Mouse (Mus musculus) left cerebral cortex, adult 8-10 months (tissue): ENCODE measurements around the gene Syndig1. TPM values are rescaled to one million over a fixed set of nuclear protein-coding genes. Genes with fewer than 3 reads are reported as not detected.

Experiments
- DNase-seq, 2 experiments: peaks; one replicate each; pipeline ENCODE4 v3.0.0; 2022; ENCODE audit warnings: low spot score in 2 of 2
- total RNA-seq, 4 experiments: library from RNA; stranded (reverse); gene quantifications; 2 replicates each; pipeline ENCODE4 v1.2.4; 2022

Gene Syndig1
- total RNA-seq: 10 to 100 TPM; 53.9 to 58.9 (median 57.0) TPM

DNA sequence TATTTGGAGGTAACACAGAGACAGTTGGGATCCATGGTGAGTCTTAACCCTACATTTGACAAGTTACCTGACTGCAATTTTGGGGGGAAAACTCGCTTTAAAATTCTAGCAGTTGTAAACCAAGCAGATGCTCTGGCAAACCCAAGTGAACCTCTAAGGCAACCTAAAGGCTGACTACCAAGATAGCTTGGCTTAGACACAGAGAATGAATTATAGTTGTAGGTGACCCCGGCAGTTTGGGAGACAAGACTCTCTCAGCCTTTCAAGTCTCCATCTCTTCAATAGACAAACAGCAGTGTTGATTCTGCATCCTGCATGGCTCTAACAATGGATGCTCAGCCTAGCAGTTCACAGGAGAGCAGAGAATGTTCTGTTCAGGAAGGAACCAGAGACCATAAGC lies at the start of gene Syndig1:
Gene Syndig1 (plus strand): TSS at position 301 of the 400 bp plus-strand sequence.
- no peak for DNase-seq

DNA sequence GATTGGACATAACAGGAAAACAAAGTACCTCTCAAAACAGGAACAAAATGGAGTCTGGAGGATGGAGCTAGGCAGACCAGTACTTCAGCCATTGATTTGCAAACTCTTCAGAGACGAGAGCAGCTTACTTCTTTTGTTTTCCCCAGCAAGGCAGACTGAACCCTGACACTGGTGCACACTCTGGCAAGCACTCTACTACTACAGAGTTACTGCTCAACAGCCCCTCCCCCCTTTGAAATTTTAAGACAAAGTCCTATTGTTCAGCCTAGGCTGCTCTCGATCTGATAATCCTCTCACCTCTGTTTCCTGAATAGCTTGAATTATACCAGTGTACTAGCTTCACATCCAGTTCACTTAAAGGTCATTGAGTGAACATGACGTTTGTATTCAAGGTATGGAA lies 30.4 kb upstream of the Syndig1 start:
- no peak for DNase-seq

GRCm38 (mm10) chr2:149804599-149805140 lies 24.3 kb upstream of the Syndig1 start:
- no peak for DNase-seq

DNA sequence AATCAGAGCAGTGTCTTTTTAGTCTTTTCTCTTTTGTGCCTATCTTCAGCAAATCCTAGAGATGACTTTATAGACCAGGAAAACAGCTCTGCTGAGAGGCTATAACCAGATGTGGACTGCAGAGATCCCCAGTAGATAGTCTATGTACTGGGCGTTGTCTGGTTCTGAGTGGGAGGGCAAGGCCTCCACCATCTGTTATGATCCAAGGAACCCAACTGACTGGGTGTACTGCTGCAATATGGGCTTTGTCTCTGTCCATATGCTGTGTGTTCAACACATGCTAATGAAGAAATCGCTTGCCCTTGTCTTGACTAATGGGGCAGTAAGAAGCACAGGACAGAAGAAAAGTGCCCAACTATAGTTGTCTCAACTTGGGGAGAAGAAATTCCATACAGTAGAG lies 23.8 kb upstream of the Syndig1 start:
- DNase-seq: peak in 1 of 2 experiments; percentile 15

DNA sequence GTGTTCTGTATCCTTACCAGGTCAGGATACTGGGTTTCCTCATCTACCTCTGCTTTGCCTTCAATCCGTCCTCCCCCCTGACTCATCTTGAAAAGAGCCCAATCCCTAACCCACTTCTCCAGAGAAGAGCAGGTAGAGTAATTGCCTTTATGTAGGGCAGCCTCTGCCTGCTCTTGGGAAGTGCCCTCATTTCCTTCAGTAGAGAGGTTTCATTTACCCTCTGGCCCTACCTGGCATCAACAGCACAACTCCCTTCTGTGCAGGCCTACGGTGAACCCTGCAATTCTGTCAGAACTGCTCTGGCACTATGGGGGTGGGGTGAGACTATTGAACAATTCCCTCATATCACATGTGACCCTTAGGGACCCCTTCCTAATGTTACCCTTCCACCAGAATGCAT lies 16.1 kb upstream of the Syndig1 start:
- DNase-seq: no peak

DNA sequence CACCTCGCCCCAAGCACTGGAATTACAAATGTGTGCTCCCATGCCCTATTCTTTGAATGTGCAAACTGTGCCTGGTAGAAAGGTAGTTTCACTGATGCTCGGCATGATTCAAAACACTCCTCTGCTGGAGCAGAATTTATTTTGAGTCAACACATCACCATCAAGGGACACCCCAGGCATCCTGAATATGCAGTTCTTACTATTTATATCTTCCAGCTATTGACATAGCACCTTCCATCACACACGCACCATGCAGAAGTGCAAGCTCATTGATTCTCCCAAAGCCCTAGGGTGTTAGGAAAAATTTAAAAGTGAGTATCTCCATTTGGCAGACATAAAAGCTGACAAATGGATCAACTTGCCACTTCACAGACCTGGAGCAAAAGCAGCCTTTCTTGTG lies 10.6 kb upstream of the Syndig1 start:
- no peak for DNase-seq

GRCm38 (mm10) chr2:149819751-149820150 lies 9.3 kb upstream of the Syndig1 start:
- no peak for DNase-seq

DNA sequence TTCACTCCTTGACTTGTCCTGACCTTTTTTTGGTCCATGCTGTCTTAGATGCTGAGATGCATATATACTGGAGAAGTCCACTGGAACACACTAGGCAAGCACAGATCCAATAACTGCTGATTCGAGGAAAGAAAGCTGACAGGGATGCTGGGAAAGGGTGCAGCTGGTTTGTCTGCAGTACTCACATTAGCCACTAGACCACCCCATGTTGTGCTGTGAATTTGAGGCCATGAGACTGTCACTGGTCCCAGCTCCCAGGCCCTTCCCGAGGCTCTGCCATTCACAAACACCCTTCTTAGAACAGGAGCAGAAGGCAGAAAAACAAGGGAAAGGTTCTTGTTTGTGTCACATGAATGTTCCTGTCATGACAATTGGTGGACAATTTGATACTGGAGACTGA lies 8.8 kb upstream of the Syndig1 start:
- no peak for DNase-seq

DNA sequence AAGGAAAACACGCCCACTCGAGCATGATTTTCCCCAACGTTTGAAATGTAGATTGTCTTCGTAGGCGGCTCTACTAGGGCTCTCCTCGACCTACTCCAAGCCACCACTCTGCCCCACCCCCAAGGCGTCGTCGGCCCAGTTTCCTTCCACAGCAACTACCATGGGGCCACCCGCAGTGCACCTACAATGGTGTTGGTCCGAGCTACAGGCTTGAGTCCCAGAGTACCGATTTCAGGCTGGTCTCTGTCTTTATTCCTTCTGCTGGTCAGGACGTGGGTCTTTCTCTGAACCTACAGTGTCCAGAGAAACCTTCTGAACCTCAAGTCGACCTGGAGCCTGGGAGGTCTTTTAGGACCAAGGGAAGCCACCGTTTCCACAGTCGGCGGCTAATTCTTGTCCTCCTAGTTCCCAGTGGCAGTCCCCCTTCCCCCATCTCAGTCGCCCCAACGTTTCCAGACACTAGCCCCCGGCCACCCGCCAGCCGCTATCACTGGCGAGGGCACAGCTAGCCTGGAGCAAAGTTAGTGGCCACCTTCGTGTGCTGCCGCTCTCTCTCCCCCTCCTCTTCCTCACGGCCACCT lies 1.0 kb downstream of the Syndig1 start:
- no peak for DNase-seq

DNA sequence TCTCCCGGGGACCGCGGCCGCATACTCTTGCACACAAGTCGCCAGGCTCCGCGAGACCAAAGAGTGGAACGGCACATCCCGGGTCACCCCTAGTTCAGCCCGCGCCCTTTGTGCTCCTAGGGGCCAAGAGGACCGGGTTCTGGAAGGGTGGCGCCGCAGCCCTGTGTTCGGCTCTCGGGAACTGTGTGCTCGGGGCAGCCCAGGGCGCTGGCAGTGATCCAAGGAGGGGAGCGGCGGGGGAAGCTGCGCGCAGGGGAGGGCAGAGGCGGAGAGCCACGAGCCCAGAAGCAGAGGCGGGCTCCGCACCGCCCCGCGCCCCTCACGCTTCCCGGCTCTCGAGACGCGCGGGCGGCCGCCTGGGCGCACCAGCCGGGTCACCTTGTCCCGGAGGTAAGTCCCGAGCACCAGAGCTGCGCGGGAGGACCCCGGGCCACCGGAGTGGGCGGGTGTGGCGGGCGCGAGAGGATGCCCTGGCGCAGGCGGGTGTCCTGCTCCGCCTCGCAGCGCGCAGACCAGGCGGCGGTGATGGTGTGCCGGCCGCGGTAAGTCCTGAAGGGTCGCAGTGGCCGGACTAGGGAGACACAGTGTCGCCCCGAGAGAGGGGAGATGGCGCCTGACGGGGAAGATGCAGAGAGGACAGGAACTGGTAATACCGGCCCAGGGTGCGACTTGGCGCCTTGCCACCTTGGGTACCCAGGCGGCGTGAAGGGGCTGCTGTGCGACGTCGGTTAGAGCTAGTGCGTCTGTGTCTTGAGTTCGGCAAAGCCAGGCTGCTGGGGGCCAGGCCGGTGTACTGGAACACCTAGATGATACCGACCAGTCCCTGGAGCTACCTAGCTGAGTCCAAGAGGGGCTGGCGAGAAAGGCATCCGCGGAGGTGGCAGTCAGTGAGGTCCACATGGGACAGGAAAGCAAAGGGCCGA lies 1.8 kb downstream of the Syndig1 start, which contains the start of gene C530025M09Rik:
Gene C530025M09Rik (minus strand): TSS at position 678 of the 923 bp plus-strand sequence.
- DNase-seq: peak; percentile 43 to 55

- peak; percentile 35 to 41 for DNase-seq
These were observed 2.6 kb downstream of the Syndig1 start for GRCm38 (mm10) chr2:149831459-149832245.

- DNase-seq: no peak
These were observed 3.3 kb downstream of the Syndig1 start for GRCm38 (mm10) chr2:149832301-149832700.

- DNase-seq: no peak
These were observed 6.1 kb downstream of the Syndig1 start for GRCm38 (mm10) chr2:149835091-149835490.

DNA sequence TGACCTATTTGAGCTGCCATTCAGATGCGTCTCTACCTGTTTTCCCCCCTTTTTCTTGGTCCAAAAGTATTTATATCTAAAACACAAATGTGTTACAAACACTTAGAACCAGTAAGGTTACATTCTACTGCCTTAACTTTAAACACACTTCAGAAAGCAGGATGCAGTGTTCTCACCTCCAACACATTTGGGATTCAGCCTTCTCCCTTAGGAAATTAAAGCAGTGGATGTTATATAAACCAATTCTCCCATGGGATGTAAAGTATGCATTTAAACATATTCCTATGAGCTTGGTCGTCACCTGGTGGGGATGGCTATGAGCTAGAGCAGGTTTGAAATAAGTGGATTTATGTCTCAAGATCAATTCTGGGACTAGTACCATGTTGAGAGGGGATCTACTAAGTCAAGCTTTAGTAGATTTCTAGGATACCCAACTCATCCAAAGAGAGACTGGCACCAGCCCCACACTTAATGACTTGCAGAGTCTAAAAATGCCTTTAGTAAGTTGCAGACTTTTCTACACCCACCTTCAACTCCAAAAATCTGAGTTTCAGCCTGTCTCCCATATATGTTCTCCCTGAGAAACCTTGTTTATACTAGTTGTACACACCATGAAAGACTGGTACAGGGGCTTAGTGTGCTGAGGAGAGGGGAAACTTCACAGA lies 7.6 kb downstream of the Syndig1 start:
- no peak for DNase-seq

DNA sequence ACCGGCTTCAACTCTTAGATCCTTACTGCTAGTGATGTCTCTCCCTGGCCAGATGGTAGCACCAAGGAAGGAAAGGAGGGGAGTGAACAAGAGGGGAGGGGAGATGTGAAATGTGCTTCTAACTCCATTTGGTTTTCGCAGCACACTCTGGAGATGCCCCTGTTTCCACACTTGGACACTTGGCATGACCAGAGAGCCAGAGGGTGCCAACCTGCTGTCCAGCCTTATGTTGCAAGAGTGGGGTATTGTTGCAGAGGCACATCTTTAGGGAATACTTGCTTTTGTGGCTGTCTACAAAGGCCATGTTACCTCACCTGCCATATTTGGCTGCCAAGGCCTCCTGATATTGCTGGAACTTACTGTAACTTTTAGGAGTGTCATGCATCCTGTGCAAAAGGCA lies 10.7 kb downstream of the Syndig1 start:
- DNase-seq: no peak

DNA sequence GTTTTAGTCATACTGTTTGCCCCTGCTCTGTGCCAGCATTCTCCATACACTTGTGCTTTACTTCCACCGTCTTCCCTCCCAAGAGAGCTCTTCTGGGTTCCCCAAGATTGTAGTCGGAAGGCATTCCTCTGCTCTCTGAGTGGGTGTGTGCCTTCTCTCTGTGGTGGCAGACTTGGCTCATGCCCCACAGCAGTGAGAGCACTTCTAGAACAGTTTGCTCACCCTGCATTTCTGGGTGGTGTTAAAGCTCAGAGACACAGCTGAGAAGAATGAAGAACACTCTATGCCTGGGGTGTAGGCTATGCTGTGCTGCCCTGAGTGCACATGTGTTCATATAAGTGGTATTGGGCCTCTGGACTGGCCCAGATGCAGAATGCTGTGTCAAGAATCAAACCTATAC lies 15.6 kb downstream of the Syndig1 start:
- DNase-seq: peak in 1 of 2 experiments; percentile 65

DNA sequence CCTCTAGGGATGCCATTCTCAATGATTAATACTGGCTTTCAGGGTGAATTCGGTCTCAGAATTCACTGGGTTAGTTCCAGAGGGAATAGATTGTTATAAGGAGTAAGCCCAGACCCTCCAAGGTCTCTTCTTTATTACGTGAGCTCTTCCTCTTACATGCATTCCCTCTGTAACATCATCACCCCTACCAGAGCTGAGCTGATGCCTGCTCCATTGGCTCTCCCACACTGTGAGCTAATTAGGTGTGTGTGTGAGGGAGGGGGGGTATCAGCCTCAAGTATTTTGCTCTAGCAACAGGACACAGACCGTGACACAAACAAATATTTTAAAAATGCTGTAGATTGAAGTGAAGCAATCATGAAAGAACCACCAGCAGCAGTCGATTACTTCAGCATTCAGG lies 19.8 kb downstream of the Syndig1 start:
- no peak for DNase-seq

DNA sequence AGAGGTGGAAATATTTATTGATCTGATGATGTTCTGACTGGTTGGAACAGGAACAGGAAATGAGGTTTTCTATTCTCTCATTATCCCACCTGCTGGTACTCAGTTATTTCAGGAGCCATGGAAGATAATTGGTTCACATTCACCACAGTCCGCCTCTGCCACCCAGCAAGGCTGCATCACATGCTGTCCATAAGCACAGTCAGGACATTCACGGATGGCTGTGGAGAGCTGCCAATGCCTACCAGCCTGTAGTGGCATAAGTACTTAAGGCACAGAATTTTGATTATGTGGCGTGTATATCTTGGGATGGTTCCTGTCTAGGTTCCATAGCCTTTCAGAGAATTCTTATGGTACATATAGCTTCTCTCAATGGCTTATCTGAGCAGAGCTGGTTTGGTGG lies 32.0 kb downstream of the Syndig1 start:
- peak in 1 of 2 experiments; percentile 50 for DNase-seq

DNA sequence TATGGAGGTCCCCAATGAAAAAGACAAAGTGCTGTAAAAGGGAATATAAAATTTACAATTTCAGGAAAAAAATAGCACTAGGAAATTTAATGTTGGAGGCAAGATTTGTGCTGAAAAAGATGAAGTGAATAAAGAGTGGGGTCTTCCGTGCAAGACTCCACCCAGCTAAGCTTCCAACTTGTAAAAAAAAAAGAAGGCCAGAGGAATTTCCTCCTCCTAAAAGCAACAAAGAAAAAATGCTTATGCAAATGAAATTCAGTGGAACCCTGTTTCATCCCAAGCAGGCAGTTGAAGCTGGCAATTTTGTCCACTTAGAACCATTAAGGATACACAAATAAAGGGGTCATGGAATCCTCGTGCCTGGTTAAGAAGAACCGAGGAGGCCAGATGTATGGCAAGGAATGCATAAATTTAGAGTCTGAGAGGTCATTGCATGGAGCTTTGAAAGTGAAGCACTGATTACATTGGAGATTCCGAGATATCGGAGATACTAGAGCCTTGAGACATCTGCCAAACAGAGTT lies 37.0 kb downstream of the Syndig1 start:
- no peak for DNase-seq

DNA sequence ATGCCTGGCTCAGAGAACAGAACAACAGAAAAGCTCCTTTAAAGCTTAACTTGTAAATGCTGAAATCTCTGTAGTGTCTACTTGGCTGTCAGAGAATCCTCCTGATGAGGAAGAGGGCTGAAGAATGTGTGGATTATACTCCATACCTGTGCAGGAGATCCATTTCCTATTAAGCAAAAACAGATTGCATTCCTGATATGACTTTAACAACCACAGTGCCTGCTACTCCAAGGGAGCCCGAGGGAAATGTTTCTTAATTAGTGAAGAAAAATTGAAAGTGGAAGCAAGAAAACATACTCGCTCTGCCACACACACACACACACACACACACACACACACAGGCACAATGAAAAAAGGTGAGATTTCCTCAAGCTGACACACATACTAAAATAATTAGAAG lies 41.5 kb downstream of the Syndig1 start:
- no peak for DNase-seq

- peak in 1 of 2 experiments; percentile 26 for DNase-seq
These were observed 43.5 kb downstream of the Syndig1 start for GRCm38 (mm10) chr2:149872496-149872895.
